Mouse (Mus musculus): ENCODE results near the gene Arhgap45.
"Not testable (repeated sequence)": the region's sequence is repeated elsewhere in the genome, so short reads cannot be mapped to it uniquely, and the experiment has no call there.

The Arhgap45 gene

GRCm38 (mm10) chr10:80054911-80055310 lies 38.5 kb downstream of the Arhgap45 start:
- in situ Hi-C loops (cut with MseI, MboI) = not testable (repeated sequence)

- in situ Hi-C loops (cut with MseI, MboI) = no loop called here
Observed at GRCm38 (mm10) chr10:80055364-80055763, 38.9 kb downstream of the Arhgap45 start.

GRCm38 (mm10) chr10:80055891-80056290 lies 39.4 kb downstream of the Arhgap45 start:
- in situ Hi-C loops (cut with MseI, MboI) = no loop called here

- in situ Hi-C loops (cut with MseI, MboI) = no loop called here
Observed at GRCm38 (mm10) chr10:80056506-80056905, 40.1 kb downstream of the Arhgap45 start.

- in situ Hi-C loops (cut with MseI, MboI) = no loop called here
Observed at GRCm38 (mm10) chr10:80056976-80057682, 40.7 kb downstream of the Arhgap45 start.

GRCm38 (mm10) chr10:80057683-80058326 lies 41.4 kb downstream of the Arhgap45 start:
- in situ Hi-C loops (cut with MseI, MboI) = no loop called here

- in situ Hi-C loops (cut with MseI, MboI) = no loop called here
Observed at GRCm38 (mm10) chr10:80063104-80063503, 46.7 kb downstream of the Arhgap45 start.

- in situ Hi-C loops (cut with MseI, MboI) = no loop called here
Observed at GRCm38 (mm10) chr10:80063877-80064650, 47.6 kb downstream of the Arhgap45 start.

- in situ Hi-C loops (cut with MseI, MboI) = no loop called here
Observed at GRCm38 (mm10) chr10:80069251-80069650, 52.8 kb downstream of the Arhgap45 start.

- in situ Hi-C loops (cut with MseI, MboI) = no loop called here
Observed at GRCm38 (mm10) chr10:80069948-80070450, 53.5 kb downstream of the Arhgap45 start.

- in situ Hi-C loops (cut with MseI, MboI) = no loop called here
Observed at GRCm38 (mm10) chr10:80070837-80071515, 54.5 kb downstream of the Arhgap45 start.

- in situ Hi-C loops (cut with MseI, MboI) = no loop called here
Observed at GRCm38 (mm10) chr10:80071516-80071900, 55.1 kb downstream of the Arhgap45 start.

GRCm38 (mm10) chr10:80072623-80073489 lies 56.4 kb downstream of the Arhgap45 start:
- in situ Hi-C loops (cut with MseI, MboI) = no loop called here

GRCm38 (mm10) chr10:80074813-80075601 lies 58.6 kb downstream of the Arhgap45 start:
- in situ Hi-C loops (cut with MseI, MboI) = no loop called here

GRCm38 (mm10) chr10:80075924-80076323 lies 59.5 kb downstream of the Arhgap45 start:
- in situ Hi-C loops (cut with MseI, MboI) = no loop called here

- in situ Hi-C loops (cut with MseI, MboI) = no loop called here
Observed at GRCm38 (mm10) chr10:80076386-80076785, 59.9 kb downstream of the Arhgap45 start.

- in situ Hi-C loops (cut with MseI, MboI) = no loop called here
Observed at GRCm38 (mm10) chr10:80077312-80077711, 60.9 kb downstream of the Arhgap45 start.

GRCm38 (mm10) chr10:80078366-80078765 lies 61.9 kb downstream of the Arhgap45 start:
- in situ Hi-C loops (cut with MseI, MboI) = no loop called here

- in situ Hi-C loops (cut with MseI, MboI) = no loop called here
Observed at GRCm38 (mm10) chr10:80080396-80081070, 64.1 kb downstream of the Arhgap45 start.
